Mouse (Mus musculus): Measurements from ENCODE around the gene Galntl6.

Gene Galntl6

DNA sequence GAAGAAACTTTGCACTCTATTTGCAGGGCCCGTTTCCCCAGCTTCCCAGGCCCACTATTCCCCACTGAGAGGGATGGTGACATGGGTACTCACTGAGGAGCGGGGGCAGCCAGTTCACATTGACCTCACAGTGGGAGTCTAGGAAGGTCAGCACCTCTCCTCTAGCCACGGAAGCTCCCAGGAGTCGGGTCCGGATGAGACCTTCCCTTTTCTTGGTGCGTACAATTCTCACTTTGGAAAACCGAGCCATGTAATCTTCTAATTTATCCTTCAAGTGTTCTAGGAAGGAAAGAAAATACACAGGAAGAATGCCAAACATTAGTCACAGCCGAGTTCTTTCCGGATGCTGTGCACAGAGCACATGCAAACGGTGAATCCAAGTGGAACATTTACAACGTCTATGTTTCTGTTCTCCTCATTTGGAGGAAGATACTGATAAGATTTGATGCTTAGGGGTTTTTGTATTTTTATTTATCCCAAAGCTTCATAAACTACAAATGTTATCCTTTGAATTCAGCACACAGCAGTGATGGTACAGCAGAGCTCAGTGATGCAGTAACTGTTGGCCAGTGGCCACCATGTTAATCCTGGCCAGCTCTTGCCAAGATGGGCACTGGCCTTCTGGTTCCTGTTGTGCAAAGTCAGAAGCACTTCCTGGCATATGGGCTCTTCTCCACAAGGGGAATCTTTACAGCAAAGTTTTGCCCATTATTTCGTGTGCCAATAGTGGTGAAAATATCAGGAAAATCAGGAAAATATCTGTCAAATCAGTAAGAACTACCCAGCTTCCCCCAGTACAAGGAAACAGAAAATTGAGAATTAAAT is 949.9 kb downstream of the Galntl6 start:
- DNase-seq (ENCODE audit: low spot score): no peak

DNA sequence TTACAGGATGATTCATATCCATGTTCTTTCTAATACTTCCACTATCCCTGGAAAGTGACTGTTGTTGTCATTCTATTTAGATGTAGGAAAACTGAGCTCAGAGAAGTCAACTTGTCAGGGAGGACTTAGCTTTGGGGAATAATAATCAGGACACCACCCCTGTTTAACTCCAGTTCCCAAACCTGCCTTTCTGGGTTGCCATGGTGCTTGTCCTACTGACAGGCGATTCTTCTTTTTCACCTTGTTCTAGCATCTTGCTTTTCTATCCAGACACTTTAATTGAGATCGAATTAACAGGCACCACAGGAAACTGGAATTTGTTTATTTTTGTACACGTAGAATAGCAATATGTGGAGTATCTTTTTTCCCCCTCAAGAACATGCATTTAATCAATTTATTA is 953.3 kb downstream of the Galntl6 start:
- DNase-seq (ENCODE audit: low spot score): no peak

DNA sequence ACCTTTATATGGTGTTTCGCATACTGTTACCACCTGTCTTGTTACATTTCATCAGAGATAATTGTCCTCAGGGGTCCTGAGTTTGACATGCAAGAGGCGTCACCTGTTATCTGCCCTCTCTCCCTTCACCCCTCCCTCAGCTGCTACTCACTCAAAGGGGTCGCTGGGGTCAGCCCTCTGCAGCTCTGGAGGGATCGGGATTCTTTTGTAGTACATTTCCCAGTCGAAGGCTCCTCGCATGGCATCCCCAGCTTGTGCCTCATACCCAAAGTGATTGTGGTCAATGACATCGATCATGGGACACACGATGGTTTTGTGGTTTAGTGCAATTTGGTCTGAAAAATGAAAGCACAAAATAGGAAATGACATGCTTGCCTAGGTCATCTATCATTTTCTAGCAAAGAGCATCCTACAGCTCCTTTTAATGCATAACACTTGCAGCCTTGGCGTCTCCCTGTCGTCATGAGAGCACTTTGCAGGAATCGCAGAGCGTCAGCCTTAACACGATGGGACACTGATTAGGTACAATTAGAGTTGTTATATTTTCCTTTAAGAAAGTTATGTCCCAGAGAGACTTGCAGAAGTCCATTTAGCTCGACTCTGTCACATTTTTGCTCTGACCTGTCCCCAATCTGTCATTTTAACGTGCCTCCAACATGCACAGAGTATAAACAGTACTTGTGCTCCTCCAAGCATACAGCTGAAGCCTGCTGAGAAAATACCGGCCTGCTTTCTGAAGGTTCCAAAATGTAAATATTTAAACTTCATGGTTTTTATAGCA is 954.1 kb downstream of the Galntl6 start:
- no peak for DNase-seq (ENCODE audit: low spot score)

DNA sequence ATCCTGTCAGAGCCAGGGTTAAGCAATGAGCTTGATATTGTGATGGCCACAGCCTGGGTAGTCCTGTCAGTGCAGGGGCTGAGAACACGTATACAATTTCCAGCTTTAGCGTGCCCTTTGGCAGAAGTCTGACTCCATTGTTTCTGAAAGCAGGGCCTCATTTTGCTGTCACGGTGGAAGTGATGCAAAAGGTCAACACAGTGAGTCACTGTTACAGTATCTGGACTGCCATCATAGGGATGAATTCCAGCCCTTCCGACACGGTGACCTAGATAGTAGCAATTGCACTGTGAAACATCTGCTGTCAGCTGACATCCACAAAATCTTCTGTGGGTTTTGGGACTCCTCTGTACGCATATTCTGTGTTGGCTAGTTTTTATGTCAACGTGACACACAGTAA is 956.9 kb downstream of the Galntl6 start:
- no peak for DNase-seq (ENCODE audit: low spot score)

DNA sequence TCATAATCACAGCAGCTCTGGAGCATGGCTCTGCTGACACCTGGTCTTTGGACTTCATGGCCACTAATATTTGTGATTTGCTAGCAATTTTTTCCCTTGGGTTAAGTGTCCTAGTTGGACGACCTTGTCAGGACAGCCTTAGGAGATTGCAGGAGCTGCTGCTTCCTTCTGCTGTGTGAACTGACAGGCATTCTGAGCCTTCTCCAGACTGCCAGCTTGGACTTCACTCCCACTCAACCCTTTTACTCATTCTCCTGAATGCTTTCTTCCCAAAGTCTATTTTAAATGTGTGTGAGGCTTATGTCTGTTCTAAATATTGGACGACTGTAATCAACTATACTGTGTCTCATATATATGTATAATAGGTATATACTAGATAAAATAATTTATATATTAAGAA is 971.3 kb downstream of the Galntl6 start:
- no peak for DNase-seq (ENCODE audit: low spot score)

DNA sequence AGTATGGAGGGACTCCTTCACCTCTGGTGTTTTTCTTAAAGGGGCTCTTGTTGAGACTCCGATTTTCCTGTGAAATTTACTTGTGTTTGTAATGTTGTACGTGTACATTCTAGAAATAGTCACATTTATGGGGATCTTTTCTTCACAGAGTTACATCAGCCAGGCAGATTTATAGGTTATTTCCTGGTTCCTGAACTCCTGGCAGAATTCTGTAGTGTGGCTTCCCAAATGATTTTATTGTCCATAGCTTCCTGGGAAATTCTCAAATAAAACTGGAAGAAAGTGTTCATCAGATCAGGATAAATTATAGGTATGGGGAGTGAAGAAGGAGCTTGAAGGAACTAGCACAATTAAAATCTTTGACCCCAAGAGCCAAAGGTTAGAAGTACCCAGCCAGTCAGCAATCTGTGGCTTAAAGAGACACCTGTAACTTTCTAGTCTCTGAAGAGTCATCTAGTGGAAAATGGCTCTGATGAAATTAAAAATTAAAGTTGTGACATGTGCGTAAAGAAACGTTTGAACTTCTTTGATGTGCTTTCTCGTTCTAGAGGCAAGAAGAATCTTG is 972.5 kb downstream of the Galntl6 start:
- DNase-seq (ENCODE audit: low spot score): no peak

DNA sequence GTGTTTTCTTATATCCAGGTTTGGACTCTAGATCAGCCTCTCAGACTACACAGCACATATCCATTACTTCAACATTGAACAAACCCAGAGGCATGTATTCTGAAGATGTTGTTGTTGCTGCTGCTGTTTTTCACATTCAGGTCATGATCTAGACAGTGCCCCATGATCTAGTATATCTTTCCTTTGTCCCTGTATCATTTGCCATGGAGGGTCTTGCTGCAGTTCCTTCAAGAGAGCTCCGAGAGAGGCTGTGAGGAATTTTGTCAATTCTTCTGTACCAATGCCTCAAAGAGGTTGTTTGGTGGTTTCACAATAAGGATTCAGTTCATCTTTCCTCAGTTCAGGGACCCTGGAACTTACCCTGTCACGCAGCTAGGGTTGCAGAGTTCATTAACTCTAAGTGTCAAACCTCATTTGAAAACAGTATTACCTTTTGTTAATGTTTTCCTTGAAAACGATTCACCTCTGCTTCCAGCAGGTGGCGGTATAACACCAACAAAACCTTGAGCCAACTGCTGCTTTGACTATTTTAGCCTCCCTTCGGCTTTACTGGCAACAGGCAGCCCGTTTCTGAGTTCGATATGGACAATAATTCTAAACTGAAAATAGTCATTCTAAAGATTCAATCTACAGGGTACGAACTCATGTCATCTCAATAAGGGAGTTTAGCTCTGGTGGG is 973.1 kb downstream of the Galntl6 start:
- peak; percentile 63 for DNase-seq (ENCODE audit: low spot score)

DNA sequence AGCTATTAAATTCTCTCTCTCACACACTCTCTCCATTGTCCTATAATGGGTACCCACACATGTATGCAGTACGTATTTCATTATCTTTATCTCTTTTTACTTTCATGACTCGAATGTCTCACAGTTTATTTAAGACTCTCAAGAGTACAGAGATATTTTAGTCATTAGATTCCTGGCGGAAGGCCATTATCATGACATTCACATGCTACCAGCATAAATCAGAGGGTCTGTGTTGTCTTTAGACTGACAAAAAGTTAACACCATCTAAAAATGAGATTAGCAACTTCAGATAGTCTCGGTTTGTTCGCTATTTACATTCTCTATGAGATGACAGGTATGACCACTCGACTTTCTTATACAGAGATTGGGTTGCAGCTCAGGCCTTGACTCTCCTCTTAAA is 985.4 kb downstream of the Galntl6 start:
- no peak for DNase-seq (ENCODE audit: low spot score)

DNA sequence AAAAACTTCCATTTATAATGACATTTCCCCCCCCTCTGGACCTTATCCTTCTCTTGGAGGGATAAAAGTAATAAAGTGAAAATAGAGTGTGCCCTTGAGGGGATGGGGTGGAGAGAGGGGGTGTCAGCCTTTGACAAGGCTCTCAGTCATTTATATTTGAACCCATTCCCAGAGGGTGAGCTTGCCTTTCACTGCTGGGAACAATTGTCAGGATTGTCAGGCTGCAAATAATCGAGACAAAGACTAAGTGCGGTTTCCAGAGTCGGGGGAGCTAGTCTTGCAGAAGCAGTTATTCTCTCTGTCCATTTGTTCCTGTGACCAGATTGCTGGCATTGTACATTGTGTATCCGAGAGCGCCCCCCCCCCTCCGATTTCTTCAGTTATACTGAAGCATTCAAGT is 988.9 kb downstream of the Galntl6 start:
- DNase-seq (ENCODE audit: low spot score): no peak

DNA sequence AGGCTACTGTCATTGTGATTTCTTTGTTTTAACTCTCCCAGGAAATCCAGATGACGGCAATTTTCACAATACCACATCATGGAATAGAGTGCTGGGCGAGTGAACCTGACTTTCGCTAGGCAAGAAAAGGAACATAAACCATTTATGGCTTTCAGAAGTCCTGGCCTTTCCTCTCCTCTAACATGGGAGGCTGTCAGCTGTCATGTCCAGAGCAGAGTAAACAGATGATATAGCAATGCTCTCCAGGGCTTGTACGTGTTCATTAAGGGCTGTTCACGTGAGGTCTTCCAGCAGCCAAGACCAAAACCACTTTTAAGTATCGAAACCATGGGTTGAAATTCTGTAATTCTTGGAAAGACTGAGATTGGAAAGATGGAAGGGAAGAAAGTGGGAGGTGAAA is 989.3 kb downstream of the Galntl6 start:
- DNase-seq (ENCODE audit: low spot score): no peak

DNA sequence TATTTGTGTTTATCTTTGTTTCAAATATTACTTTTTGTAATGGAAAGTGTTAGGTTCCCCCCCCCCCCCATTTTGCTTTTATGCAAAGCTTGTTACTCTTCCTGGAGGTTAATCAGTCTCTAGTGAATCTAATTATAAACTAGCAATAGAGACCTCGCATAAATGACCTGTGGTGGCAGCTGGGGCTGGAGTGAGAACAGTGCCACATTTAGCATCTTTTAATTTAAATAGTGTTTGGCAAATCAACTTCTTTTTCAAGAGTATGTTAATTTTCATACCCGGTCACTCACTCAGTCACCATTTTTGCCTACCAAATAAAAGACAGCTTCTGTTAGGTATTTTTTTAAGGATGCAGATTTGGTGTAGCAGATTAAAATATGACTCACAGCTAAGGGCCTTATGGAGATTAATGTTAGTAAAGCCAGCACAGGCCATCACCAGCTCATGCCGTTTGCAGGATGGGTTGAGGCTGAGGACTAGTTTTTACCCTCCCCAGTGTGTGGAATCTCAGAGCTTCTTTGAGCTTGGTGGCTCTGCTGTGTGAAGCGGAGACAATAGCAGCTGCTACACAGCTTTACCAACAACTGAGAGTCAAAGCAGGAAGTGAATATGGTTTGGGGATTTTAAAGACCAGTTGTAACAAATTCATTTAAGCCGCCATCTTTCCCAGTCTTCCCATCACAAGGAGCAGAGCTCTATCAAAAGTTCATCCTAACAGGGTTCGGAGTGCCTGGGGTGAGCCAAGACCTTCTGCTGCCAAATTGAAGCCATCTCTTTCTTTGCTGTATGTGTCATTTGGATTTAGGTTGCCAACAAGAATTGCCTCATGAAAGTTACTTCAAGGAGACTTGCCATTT is 990.0 kb downstream of the Galntl6 start:
- no peak for DNase-seq (ENCODE audit: low spot score)

DNA sequence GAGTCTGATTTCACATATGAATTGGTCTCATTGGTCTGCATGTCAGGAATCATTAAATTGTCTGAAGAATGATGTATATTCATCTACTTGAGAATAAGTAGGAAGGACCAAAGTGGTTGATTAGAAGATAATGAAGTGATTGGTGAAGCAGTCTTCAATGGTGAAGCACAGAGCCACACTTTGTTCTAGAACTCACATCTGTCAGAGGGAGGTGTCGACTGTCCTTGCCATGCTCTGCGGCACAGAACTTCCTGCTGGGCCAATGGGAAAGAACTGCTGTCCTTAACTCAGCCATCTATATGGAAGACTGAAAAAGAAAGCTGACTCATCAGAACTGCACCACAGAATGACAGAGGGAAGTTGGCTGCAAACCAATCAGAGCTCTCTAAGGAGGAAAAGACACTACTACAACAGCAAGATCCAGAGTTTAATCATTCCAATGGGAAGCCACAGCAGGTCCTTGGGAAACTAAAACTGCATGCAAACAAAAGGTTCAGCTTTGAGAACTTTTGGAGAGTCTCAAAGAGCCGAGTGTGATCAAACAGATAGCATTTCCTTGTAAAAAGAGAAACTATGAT is 992.0 kb downstream of the Galntl6 start:
- no peak for DNase-seq (ENCODE audit: low spot score)

DNA sequence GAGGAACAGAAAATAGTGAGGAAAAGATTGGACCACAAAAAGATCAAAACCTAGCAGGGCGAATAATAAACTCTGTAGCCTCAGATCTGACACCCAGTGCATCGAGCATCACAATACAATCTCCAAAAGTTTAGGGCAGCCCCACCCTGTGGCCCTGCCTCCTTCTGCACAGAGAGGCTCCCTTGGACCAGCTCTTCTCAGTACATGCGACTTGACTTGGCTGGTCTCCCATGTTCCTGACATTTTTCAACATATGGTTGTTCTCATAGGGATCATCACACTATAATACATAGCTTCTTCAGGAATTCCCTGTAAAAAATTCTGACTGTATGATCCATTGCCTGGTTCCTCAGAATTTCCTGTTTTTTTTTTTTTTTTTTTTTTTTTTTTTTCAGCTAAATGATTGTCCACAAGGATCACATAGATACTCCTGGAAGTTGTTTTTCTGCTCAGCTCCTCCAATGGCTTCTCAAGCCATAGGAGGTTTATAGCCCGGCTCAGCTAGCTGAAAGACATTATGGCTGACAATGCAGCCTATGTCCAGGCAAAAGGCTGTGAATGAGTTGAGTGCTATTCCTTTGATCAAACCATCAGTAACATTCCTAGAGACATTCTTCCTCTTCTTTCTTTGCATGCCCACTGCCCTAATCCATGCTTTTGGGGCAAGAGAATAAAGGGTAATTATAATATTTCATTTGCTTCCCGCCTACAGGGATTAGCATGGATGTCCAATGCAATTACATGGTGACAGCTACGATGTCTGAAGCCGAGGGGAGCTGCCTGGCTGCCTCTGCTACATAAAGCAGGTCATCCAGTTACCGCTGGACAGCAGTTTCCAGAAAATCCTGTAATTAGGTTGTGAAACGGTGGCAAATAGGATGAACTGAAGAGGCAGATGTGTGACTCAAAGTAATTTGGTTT is 993.5 kb downstream of the Galntl6 start:
- DNase-seq (ENCODE audit: low spot score): no peak

DNA sequence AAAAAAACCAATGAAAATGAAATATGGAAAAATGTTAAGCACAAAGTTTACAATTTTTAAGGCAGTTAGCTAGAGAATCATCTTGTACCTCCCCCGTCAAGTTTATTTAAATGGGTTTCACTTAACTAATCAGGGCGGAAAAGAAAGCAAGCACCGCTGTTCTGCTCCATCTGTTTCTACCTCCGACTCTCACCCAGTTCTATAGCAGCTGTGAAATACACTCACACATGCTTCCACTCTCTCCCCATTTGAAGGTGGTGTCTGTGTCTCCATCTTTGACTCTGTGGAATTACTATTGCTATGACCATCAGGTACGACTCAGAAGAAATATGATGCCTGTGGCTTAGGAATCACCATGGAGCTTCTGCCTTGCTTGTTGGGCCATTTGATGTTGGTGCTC is 1019.1 kb downstream of the Galntl6 start:
- DNase-seq (ENCODE audit: low spot score): no peak

DNA sequence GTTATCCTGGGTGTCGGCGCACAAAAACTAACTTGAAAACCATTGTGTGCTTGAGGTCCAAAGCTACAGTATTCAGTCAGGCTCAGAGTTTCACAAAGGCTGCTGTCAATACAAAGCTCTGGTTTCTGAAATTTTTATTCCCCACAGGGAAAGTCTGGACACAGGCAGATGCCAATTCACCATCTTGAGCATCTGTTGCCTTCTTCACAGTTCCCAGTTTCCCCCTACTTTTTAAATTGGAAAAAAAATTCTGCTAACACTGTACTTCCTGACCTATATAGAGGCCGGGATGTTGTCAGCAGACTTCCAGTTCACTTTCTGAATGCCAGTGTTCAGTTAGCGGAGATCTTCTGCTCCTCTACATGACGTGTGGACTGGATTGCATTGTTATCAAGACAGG is 1020.3 kb downstream of the Galntl6 start:
- DNase-seq (ENCODE audit: low spot score): no peak

DNA sequence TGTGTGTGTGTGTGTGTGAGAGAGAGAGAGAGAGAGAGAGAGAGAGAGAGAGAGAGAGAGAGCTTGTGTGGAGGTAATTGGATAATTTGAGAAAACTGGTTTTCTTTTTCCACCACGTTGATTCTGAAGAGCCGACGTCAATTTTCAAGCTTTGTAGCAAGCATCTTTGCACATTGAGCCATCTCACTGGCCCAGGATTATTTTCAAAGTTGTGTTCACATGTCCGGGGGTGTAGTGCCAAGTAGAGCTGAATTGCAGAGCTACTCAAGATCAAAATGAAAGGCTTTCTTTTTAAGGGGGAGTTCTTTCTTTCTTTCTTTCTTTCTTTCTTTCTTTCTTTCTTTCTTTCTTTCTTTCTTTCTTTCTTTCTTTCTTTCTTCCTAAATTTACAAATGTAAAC is 1022.3 kb downstream of the Galntl6 start:
- no peak for DNase-seq (ENCODE audit: low spot score)

DNA sequence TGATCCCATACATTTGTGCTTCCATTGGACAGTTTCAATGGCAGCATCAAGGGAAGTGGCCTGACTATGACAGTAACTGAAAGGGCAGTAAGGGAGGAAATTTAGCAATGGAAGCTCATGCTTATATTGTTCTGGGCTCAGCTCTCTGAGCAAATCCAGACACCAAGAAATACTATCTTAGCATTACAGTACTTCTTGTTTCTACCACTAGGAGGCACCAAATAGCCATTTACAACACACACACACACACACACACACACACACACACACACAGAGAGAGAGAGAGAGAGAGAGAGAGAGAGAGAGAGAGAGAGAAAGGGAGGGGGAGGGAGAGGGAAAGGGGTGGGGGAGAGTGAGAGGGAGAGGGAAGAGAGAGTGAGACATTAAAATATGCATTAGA is 1023.6 kb downstream of the Galntl6 start:
- DNase-seq (ENCODE audit: low spot score): no peak

DNA sequence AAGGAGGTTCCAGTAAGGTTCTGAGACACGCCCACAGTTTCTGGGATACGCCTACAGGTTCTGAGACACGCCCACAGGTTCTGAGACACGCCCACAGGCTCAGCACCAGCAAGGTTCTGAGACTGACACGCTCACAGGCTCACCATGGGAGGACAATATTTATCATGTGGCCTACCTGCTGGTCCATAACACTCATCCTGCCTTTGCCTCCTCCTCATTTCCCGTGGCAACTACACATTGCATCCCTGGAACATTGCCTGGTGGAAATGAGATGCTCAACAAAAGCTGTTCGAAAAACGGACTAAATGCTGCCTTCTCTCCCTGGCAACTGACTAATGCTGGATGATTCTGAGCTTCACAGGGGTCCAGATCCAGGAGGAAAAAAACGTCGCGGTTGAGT is 1033.0 kb downstream of the Galntl6 start:
- peak; percentile 66 for DNase-seq (ENCODE audit: low spot score)

DNA sequence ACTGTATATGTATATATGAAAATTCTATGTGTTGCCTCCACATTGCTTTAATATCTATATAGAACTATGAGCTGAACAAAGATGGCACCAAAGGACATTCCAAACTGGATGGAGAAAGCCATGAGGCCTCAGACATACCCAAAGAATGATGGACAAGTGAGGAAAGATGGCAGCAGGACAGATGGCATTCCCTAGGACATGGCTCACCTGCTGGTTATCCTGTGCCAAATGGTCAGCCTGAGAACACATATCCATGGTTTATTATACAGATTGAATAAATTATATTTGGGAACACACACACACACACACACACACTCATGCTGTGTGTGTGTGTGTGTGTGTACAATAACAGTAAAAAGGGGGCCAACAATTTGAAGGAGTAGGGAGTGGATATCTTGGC is 1063.4 kb downstream of the Galntl6 start:
- DNase-seq (ENCODE audit: low spot score): no peak

DNA sequence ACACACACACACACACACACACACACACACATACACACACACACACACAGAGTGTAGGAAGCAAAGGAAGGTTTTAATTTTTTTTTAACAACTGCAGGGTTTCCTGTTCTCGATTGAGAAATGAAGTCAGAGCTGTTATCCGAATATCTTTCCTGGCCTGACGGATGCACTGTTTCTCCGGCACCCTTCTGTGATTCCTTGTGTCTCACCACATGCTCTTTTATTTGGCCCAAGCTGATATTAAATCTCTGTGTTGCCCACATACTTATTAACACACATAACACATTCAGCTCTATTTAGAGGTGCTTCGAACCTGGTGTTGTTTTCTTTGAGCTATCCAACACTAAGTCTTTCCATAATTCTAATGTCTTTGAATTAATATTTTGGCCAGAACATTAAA is 1069.0 kb downstream of the Galntl6 start:
- DNase-seq (ENCODE audit: low spot score): no peak

Data from layer of hippocampus, adult 11-12 months (tissue).